Mouse (Mus musculus) heart, adult 11 months (tissue): ENCODE data around the gene Map1b.

Source experiments
- DNase-seq: peaks from one replicate; pipeline ENCODE4 v3.0.0; 2022

The Map1b gene

DNA sequence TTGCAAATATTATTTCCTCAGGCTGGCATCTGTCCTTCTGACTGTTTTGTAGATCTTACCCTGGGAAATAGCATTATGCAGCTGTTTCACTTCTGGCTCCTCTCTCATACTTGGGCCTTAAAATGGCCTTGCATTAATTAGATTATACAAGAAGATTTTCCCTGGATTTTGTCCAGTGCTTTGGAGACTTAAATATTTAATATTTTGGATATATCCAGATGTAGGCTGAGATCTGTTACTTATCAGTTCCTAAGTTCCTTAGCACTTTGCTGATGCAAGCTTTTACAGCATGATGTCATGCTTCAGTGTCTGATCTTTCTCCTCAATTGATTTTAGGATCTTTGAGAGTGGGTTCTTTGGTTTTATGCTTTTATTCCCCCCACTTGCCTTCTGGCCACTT, 11.6 kb upstream of the Map1b start:
- DNase-seq: no peak

DNA sequence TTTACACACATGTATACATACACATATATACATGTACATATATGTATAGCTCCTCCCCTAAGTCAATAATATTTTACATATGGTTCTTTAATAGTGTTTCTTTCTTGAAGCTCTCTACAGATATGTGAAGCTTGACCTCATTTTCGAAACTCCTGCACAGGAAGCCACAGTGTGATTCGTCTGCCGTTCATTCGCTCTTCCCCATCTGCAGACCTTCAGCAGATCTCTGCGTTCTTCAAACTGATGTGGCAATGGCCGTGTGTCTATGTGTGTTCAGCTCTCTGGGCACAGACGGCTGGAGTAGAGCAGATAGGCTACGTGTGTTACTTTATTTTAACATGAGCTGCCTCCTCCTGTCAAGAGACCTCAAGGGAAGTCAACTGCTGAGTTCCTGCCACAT, 9.2 kb upstream of the Map1b start:
- DNase-seq: peak; percentile 52

- DNase-seq: peak; percentile 63
Observed at GRCm38 (mm10) chr13:99517836-99518235, 1.5 kb upstream of the Map1b start.

DNA sequence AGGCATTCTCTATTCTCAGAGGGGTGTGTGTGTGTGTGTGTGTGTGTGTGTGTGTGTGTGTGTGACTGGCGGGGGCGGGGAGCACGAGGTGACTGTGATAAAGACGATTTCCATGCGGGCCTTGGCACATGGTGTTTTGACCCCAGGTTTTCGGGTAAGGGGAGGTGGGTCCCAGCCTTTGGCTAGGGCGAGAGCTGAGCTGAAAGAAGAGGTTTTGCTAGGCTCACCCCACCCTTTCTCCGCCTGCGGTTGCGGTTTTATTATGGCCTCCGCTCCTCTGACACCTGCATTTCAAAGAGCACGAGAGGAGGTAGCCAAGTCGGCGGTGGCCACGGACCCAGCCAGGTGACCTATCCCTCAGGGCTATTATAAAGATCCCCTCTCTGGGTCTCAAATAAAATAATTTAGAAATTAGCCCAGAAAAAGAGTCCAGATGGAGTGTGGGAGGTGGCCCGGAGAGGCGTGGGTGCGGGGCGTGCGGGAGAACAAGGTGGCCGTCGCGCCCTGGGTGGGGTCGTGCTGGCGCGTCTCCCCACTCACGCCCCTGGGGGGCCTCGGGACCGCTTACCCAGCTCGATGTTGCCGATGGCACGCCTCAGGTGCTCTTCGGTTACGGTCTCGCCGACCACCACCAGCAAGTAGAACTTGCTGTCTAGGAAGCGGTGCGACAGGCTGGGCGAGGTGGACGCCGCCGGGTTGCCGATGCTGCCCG, 448 bp downstream of the Map1b start:
- DNase-seq: peak; percentile 93

DNA sequence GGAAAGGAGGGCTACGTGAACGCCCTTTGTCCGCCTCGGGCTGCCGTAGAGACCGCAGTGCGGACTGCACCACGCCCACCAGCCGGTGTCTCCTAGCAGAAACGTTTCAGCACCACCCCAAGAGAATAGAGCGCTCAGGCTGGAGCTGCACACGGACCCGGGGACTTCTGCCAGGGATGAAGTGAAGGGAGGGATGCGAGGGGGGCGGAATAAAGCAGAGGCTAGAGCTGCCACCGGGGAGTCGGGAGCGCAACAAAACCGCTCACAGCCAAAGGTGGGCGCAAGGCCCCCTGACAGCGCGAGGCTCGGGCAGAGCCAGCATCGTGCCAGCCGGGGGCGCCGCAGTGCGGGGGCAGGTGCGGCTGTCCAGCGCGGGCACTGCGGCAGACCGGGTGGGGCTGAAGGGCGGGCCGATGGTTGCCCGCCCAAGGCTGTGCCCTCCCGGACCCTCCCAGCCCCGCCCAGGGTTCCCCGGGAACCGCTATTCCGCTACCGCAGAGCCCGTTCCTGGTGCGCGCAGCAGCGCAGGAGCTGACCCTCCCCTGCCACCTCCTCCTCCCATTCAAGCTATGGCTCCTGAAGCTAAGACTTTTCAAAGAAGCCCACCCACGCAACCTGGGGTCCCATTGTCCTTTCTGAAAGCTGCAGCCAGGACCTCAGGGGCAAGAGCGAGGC, 1.3 kb downstream of the Map1b start:
- peak; percentile 98 for DNase-seq

- peak; percentile 90 for DNase-seq
Observed at GRCm38 (mm10) chr13:99513990-99514389, 2.4 kb downstream of the Map1b start.

DNA sequence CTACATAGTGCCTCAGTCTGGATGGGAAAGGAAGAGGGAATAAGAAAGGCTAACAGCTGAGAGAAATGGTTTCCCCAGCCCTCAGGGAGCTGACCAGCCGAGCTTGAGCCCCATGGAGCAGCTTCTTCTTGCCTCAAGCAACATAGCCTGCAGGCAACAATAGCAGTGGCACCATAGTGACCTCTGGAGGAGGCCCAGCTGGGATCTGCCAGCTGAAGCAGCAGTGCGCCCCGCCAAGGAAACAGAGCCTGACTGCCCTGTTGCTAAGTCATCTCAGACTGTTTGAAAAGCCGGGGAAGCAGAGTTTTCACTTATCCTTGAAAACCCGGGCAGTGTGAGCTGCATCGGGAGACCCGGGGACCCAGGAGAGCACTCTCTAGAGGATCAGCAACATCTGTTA, 3.2 kb downstream of the Map1b start:
- DNase-seq: peak; percentile 96

- no peak for DNase-seq
Observed at GRCm38 (mm10) chr13:99509896-99510295, 6.4 kb downstream of the Map1b start.

- no peak for DNase-seq
Observed at GRCm38 (mm10) chr13:99506580-99506962, 9.8 kb downstream of the Map1b start.

- DNase-seq: peak; percentile 61
Observed at GRCm38 (mm10) chr13:99505826-99506579, 10.3 kb downstream of the Map1b start.

GRCm38 (mm10) chr13:99503370-99503979, 12.9 kb downstream of the Map1b start:
- peak; percentile 83 for DNase-seq

DNA sequence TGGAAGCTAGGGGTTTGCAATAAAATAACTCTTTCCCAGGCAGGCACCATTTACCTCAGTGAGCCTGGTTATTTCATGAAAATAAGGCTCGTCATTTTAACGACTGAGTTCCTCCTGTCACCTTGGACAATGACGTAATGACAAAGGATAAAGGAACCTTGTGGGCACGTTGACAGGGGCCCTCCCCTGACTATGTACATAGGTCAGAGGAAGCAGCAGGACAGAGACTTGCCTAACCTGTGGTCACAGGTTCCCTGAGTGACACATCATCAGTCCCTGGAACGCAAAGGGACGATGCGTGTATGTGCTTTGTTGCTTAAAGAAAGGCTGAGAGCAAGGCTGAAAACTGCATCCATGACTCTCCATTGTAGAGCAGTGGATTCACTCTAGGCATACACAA, 13.4 kb downstream of the Map1b start:
- DNase-seq: peak; percentile 85

DNA sequence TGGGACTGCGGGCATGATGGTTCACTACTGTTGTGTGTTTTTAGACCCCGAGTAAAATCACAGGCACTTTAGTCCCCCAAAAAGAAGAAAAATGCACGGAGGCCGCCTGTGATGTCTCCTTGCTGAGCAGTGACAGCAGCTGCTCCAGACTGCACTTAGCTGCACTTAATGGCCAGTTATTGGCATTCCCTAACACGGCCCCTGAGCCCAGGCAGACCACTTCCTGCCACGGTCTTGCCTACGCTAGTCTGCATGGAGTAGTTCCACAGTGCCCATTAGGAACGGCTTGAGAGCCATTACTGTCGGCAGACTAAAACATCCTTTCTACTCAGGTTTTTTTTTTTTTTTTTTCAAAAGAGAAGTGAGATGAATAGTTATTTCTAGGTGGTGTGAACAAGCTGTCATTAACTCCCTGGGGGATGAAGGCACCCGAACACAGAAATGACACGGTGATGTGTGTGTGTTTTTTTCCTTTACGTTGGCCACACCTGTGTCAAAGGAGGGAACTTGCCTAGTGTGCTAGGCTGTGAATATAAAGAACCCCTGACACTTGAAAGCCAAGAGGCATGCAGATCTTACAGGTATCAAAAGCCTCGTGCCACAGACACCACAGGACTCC, 14.1 kb downstream of the Map1b start:
- DNase-seq: peak; percentile 51

DNA sequence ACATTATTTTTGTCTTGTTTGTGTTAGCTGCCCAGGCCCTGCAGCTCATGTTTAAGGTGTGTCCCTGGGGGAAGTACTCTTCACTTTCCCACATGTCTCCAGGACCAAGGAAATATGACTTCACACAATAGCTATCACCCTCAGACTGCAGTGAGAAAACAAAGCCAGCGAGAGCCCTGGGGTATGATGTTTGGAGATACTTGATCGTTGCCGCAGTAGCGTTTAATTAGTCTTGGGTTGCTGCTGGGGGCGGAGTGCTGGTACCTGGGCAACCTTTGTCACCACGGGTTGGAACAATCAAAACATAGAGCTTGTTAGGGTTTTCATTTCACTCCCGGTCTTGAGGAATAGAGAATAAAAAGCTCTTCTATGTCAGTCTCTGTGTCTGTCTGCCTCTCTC, 14.9 kb downstream of the Map1b start:
- peak; percentile 83 for DNase-seq

GRCm38 (mm10) chr13:99500609-99501008, 15.7 kb downstream of the Map1b start:
- peak; percentile 79 for DNase-seq

DNA sequence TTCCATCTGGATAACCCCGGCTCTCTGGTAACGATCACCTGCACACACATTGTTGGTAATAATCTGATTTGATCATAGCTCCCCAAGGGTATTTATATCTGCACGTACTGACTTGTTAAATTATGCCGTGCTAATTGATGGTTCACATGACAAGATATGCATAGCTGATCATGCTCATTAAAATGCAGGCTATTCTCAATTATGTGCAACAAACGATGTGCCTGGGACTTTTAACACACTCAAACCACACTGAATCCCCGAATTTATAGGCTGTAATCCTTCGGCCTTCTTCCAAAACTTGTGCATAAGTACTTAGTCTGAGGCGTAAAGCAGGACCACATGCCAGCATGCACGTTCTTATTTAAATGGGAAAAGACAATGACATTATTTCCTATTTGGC, 16.6 kb downstream of the Map1b start:
- DNase-seq: no peak

- peak; percentile 23 for DNase-seq
Observed at GRCm38 (mm10) chr13:99496106-99496505, 20.2 kb downstream of the Map1b start.

- peak; percentile 43 for DNase-seq
Observed at GRCm38 (mm10) chr13:99494416-99494815, 21.9 kb downstream of the Map1b start.

DNA sequence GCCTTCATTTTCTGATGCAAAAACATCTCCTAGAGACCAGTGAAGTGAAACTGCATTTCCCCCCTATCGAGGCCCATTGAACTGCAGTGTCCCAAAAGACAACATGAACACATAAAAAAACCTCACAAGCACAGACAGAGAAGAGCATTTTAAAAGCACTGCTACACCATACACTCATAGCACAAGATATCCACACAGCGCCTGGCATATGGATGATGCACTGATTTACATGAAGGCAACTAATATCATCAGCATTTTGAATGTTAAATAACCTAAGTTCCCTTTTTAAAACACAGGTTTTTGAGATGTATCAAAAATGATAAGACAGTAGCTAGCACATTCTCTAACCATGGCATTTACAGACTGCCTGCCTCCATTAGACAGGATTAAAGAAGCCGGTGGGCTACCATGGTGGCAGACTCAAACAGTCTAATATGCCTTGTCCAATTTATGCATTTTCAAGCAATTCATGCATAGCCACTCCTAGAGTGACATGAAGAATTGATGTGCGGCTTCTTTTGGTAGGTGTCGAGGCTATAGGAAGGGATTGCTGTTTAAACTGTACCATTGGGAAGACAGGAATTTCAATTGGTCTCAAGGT, 22.9 kb downstream of the Map1b start:
- peak; percentile 64 for DNase-seq

DNA sequence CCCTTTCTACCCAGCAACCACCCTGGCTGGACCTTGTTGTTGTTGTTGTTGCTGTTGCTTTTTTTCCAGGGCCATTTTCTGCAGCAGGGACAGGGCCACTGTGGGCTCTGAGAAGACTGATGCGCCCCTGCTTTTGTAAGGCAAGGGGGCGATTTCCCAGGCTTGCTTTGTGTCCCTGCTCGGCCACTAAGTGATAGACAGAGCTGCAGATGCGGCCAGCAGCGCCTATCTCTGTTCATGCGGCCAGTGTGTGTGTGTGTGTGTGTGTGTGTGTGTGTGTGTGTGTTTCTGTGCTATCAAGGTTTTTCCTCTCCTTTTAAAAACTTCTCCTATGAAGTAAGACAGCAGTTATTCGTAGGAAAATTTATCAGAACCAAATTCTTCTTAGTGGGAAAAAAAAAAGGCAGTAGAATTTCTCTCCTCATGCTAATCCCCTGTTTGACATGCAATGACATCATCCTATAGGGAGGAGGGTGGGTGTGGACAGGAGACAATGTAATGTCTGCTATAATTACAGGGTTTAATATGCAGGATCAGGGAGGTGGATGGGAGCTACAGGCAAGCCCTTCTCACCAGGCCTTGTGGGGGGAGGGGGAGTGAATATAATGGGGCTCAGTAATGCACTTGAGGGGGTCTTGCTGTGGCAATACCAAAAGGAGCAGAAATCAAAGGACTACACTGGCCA, 23.6 kb downstream of the Map1b start:
- peak; percentile 82 for DNase-seq

DNA sequence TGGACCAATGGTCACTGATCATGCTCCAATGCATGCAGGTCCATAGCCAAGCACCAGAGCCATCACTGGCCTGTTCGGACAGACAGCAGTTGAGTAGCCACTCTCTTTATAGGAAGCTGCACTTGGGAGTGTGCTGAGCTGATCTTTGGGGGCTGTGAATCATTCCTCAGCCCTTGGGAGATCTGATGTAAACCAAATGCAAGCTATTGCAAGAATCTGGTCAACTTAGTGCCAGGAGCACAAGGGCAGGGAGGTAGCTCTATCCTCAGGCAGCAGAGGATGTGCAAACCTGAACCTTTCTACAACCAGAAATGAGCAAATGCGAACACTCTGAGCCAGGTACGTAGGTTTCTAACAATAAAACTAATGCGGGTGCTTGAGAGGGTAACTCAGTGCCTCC, 26.3 kb downstream of the Map1b start:
- DNase-seq: no peak

DNA sequence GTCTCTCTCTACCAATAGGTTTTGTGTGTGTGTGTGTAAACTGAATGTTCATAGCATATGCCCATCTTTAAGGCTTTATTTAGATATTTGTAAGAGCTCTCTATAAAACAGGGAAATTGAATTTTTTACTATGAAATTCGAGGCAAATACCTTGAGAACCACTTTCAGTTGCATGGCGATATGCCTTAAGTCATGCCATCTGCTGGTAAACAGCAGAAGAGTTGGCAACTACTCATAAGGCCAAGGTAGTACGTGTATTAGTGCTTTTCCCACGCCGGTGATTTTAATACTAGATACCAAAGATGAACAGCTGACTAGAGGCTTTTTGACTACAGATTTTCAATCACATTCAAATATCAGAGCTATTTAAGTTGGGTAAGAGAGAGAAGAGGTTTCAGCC, 27.2 kb downstream of the Map1b start:
- no peak for DNase-seq
